Mouse (Mus musculus) lung, postnatal 0 days (tissue): ENCODE results near the gene Gstp1.

ENCODE experiments used
- CTCF ChIP-seq: IDR thresholded peaks from 2 replicates; pipeline ENCODE4 v1.5.1; 2016; ENCODE audit warnings: antibody characterized with exemption, mild to moderate bottlenecking
- EP300 ChIP-seq: IDR thresholded peaks from 2 replicates; pipeline ENCODE4 v1.6.1; 2016; ENCODE audit warnings: antibody characterized with exemption, mild to moderate bottlenecking, control low read depth

DNA sequence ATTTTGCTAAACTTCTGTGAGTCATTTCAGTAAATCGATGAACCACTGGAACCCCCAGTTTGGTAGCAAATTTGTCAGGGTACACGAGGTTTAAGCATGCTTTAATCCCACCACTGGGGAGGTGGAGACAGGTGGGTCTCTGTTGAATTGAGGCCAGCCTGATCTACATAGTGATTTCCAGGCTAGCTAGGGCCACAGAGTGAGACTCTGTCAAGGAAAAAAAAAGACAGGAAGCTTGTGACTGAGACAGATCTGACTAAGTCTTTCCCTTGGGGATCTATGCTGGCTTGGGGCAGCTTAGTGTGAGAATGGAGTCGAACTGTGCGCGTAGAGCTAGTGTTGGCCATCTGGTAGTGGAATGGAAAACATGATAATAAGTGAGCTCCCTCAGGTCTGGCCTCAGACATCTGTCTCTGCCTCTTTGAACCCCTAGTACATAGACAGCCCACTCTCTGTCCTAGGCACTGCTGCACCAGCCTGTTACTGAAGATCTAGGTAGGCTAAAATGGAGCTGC, 14.8 kb upstream of the Gstp1 start:
- TF ChIP-seq CTCF (no peak), EP300 (no peak)
